Mouse (Mus musculus) left cerebral cortex, postnatal 10 days (tissue): ENCODE data around the gene Akr1c14. TPM values are rescaled to one million over a fixed set of nuclear protein-coding genes. Genes with fewer than 3 reads are reported as not detected.
A peak's percentile ranks its signal among the peaks of the same experiment; 100 is the strongest.
"Not testable (repeated sequence)": the region's sequence is repeated elsewhere in the genome, so short reads cannot be mapped to it uniquely, and the experiment has no call there.

Source experiments
- DNase-seq, 2 experiments: peaks; one replicate each; pipeline ENCODE4 v3.0.0; 2021 to 2022; ENCODE audit warnings: low spot score in 2 of 2, mixed read lengths in 1 of 2; ENCODE audit errors: extremely low spot score in 1 of 2
- intact Hi-C: fragments of 180-260 bp; cut with DNase I; formaldehyde crosslinking; loops from one replicate; pipeline ENCODE4 v1.15.1; 2025
- total RNA-seq, 2 experiments: library from RNA; stranded (reverse); gene quantifications; 2 replicates each; pipeline ENCODE4 v1.2.3; 2021

Akr1c14 gene
- total RNA-seq, 2 experiments from 2014 or later: 1.1 to 1.7 TPM

DNA sequence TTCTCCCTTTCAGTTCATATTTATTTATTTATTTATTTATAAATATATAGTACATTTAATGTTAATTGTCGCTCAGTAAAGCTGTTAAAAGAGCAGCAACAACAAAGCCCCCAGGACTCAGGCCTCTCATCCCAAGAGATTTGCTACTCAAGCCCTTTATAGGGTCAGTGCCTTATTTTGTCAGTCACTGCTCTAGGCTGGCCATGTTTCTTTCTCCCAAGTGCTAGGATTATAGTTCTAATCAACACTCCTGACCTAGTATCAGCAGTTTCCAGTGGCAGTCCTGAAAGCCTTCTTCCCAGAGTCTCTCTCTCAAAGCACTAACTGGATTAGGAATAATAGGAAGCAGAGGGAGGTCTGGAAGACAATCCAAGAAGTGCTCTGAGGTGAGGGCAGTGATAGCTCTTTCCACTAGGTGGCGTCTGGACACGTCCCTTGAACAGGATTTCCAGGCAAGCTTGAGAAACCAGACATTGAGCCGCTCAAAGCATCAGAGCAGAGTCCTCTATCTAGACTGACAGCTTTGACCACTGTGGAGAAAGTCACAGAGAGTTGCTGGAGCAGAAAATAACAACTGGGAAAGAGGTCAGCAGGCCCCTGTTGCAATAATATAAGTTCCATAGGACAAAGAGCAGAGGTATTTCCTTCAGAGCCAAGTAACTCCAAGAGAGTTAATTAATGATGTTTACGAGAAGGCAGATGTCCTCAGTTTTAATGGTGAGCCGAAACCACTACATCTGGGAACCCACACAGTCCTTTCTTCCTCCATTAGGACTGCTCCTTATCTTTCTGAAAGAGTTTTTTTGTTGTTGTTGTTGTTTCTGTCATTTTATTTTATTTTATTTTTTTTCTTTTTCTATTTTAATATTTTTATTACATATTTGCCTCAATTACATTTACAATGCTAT lies 61.7 kb downstream of the Akr1c14 start:
- peak; percentile 22 to 51 for DNase-seq
- intact Hi-C loops: loop anchor here (5.0 to 10.0 kb wide), 2 partner anchors 172 to 504 kb away; no protein-coding TSS in a partner anchor

DNA sequence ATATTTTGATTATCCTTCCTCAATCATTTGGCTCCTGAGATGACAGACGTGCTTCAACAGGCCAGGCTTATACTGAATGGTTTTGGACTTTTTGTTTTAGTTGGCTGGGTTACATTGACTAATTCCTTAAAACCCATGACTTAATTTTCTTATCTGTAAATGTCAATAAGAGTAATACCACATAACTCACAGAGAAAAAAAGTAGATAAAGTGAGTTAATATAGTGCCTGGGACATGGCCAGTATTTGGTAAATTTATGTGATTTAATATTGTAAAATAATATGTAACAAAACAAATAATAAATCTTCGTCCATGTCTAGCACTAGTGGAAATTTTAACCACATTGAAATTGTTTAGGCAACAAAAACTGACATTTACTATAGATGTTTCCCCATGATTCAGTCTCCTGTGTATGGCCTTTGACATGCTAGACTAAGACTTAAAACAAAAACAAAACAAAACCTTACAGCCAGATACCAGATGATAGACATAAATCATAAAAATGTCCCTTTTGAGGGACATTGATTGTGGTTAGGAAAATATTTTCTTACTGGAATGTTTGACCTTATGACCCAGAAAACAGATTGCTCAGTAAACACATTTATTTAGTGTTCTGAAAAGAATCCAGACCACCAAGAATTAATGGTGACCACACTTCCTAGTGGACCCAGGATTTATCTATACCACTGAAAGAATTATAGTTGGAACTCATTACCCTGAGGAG lies 70.5 kb downstream of the Akr1c14 start:
- intact Hi-C loops: loop anchor here (10.0 kb wide), 1 partner anchor 495 kb away; no protein-coding TSS in a partner anchor
- DNase-seq: no peak

DNA sequence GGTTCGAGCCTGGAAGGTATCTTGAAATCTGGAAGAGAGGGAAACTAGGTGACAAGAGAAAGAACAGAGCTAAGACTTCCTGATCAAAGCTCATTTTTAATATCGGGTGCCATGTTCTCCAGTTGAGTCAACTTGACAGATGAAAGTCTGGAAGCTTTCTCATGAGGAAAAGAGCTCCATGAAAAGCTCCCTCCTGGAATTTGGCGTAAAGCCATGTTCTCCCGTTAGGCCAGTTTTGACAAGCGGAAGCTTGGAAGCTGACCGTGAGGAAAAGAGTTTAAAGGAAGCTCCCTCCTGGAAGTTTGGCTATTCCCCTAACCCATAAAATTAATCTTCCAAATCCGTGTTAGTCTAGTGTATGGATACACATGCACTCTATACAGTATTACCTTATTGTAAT lies 74.3 kb downstream of the Akr1c14 start:
- no peak for DNase-seq
- intact Hi-C loops: no loop called here

DNA sequence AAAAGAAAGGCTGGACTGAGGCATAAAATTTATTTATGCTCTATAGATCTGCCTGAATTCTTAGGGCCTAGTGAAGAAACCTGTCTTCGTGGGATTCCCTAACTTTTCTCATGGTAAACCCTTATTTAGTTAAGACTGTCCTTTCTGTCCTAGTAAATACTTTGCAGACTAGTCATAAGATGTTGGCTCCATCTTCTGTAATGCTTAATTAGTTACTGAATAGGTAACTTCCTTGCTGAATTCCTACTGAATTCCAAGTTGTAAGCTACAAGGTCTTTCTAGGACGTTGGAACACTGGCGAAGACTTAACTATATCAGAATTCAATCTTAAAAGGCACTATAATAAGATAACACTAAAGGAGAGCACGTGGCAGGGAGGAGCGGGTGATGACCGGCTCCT lies 75.7 kb downstream of the Akr1c14 start:
- DNase-seq, intact Hi-C loops: not testable (repeated sequence)

DNA sequence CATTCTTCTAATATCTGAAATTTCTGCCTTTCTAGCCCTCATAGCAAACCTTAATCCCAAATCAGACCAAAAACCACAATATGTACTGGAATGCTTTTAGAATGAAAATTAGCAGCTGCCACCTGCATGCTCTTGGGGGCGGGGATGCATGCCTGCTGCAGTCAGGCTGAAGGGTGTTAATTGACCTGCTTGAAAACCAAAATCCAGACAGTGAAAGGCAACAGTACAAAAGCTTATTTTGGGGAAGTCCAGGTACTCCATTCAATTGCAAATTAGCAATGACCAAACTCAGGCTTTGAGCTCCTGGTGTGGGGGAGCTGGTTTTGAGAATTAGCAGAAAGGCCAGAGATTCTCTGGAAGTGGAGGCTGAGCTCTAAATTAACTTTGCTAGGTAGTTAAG lies 77.0 kb downstream of the Akr1c14 start:
- DNase-seq: not testable (repeated sequence)

DNA sequence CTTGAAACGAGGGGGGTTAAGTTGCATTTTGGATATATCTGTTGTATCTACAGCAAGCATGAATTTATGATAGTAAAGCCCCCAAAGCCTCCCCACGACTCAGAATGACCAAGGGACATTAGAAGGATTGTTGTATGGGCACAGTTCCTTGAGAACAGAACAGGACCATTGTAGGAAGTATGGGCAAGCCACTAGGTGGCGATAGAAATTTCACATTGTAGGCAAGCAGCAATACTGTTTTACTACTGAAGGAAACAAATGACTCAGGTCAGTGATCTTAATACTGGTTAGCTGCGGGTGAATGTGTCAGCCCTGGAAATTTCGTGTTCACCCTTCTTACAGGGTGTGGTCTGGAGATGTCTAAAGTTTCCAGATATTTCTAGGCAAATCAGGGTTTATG lies 80.3 kb downstream of the Akr1c14 start:
- DNase-seq: peak in 1 of 2 experiments; percentile 20
- intact Hi-C loops: no loop called here

More for the DNA sequence above, 77.0 kb downstream of the Akr1c14 start:
- intact Hi-C loops: not testable (repeated sequence)

DNA sequence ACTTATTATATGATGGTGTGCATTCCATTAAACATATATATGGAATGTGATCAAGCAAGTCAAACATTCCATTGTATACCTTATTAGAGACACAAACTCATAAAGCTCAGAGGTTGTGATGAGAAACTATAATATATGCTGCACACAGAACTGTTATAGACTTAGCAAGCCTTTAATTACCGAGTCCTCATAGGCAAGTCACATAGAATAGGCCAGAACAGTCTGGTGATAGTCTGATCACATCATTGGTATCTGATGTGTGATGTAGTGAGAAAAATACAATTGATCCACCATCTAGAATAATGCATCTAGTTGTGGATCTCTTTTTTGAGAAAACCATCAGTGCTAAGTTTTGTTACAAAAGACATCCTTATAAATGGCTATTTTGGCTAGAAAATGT lies 82.5 kb downstream of the Akr1c14 start:
- DNase-seq: no peak
- intact Hi-C loops: loop anchor here (5.0 kb wide), 1 partner anchor 151 kb away; no protein-coding TSS in a partner anchor

DNA sequence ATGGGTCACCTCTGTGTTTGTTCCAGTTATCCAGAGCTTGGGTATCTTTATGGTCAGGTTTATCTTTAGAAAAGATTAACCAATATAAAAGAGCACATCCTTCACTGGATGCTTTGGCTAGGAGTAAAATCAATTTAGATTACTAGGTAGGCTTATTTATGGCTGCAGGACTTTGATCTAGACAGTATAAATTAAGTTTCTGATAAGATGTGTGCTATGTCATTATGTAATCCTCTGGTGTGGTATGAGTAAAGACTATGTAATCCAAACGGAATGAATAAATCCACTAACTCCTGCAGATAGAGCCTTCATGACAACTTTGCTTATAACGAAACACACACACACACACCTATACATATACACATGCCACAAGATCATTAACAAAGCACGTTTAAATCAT lies 82.9 kb downstream of the Akr1c14 start:
- no peak for DNase-seq
- intact Hi-C loops: loop anchor here (5.0 kb wide), 1 partner anchor 151 kb away; no protein-coding TSS in a partner anchor

DNA sequence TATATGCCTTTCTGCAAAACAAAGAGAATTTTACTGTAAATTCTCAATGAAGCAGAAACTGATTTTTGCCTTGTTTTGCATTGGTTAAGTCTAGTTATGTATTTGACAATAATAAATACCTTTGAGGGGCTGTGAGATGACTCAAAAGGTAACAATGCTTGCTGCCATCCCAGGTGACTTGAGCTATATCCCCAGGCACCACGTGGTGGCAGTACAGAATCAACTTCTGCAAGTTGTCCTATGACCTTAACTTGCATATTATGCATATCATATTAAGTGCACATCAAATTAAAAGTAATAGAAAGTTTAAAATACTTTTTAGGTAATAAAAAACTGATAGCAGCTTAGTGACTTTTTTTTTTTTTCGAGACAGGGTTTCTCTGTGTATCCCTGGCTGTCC lies 84.3 kb downstream of the Akr1c14 start:
- intact Hi-C loops: loop anchor here (5.0 kb wide), 1 partner anchor 149 kb away; no protein-coding TSS in a partner anchor
- peak in 1 of 2 experiments; percentile 19 for DNase-seq

Other genes starting within 250 kb of the Akr1c14 start
- not detected for gene Calml3, start 244.7 kb upstream of the Akr1c14 start, total RNA-seq
- gene Calm4, start 211.3 kb upstream of the Akr1c14 start, total RNA-seq: not detected
- not detected for gene Calm5, start 194.8 kb upstream of the Akr1c14 start, total RNA-seq
- gene Net1, start 130.8 kb upstream of the Akr1c14 start, total RNA-seq: 10 to 100 TPM; 14.0 to 23.5 TPM
- not detected for gene Tubal3, start 130.7 kb upstream of the Akr1c14 start, total RNA-seq
- gene Ucn3, start 103.7 kb upstream of the Akr1c14 start, total RNA-seq: not detected
- under 1 TPM; 0.66 to 0.79 TPM for gene Akr1c18, start 101.6 kb downstream of the Akr1c14 start, total RNA-seq
- not detected for gene Akr1c13, start 142.1 kb downstream of the Akr1c14 start, total RNA-seq
- gene Akr1c19, start 179.7 kb downstream of the Akr1c14 start, total RNA-seq: under 1 TPM; 0.28 to 0.30 TPM
- not detected for gene Akr1c12, start 230.4 kb downstream of the Akr1c14 start, total RNA-seq